Mouse (Mus musculus): ENCODE data around the gene Fxyd7.

GRCm38 (mm10) chr7:31051321-31052021, at the start of gene Fxyd7:
- TF ChIP-seq CTCF (IDR thresholded peaks at IDR 0.05; ENCODE audit: borderline replicate concordance, insufficient read depth, low read length) (no peak), POLR2A (IDR thresholded peaks at IDR 0.05; ENCODE audit: low read depth, low read length) (no peak)

Measured in embryonic fibroblast, embryonic 13.5 days (primary cell).